Mouse (Mus musculus) forebrain, embryonic 10.5 days (tissue): ENCODE data around the gene Abat. TPM values are rescaled to one million over a fixed set of nuclear protein-coding genes. Genes with fewer than 3 reads are reported as not detected.

Experiments used
- DNase-seq: peaks from one replicate; pipeline ENCODE4 v3.0.0-alpha.2; 2017; ENCODE audit warnings: low spot score; ENCODE audit errors: extremely low spot score
- H3K27ac ChIP-seq: fragments of 300-500 bp; sonication (generic); 2 replicates; pipeline ENCODE4 v1.5.1; 2016; ENCODE audit warnings: mild to moderate bottlenecking
- H3K27me3 ChIP-seq: fragments of 300-500 bp; sonication (generic); 2 replicates; pipeline ENCODE4 v1.6.1; 2016; ENCODE audit warnings: mild to moderate bottlenecking; ENCODE audit not compliant: poor library complexity, severe bottlenecking
- H3K36me3 ChIP-seq: fragments of 300-500 bp; sonication (generic); replicated peaks from 2 replicates; pipeline ENCODE4 v1.6.1; 2016; ENCODE audit warnings: mild to moderate bottlenecking, moderate library complexity
- H3K4me1 ChIP-seq: fragments of 300-500 bp; sonication (generic); 2 replicates; pipeline ENCODE4 v1.6.1; 2016
- H3K4me3 ChIP-seq: fragments of 300-500 bp; sonication (generic); 2 replicates; pipeline ENCODE4 v1.5.1; 2016; ENCODE audit warnings: mild to moderate bottlenecking, moderate library complexity
- H3K9me3 ChIP-seq: fragments of 300-500 bp; sonication (generic); 2 replicates; pipeline ENCODE4 v1.6.1; 2016; ENCODE audit warnings: mild to moderate bottlenecking, moderate library complexity
- WGBS: fragments of 180-500 bp; shearing (Covaris S2); methylation state at CpG from one replicate; pipeline ENCODE4 v1.1.7; 2016; 5-methylcytosine and 5-hydroxymethylcytosine counted together
- polyA plus RNA-seq: library from polyadenylated mRNA; unstranded; fragments of >200 nt; fragmentation: Nextera tagmentation; extraction: Ambion mirVana; gene quantifications from 2 replicates; pipeline ENCODE4 v1.2.1, GENCODE M21; 2016

Gene Abat
- polyA plus RNA-seq, 1 experiment from 2014 or later: 16.2 TPM

DNA sequence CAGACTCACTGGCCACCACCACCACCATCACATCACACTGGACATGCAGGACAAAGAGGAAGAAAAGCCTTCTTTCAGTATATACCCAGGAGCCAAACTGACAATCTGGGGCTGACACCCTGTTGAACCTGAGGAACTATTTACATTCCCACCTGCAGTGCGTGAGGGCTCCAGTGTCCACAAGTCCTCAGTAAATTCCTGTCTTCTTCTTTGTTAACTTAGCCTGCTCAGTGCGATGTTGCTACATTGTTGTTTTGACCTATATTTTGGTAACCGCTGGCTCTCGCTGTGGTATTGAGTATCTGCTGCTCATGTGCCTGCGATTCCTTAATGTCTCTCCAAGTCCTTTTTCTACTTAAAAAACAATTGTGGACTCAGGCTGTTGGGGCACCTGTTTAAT lies 7.3 kb downstream of the Abat start:
- Histone ChIP-seq H3K27me3 (peaks cover 88% of the 10 kb centered on the region), H3K27ac (no peak overlapping the region), H3K4me3 (no peak overlapping the region), H3K9me3 (no peaks in the 10 kb centered on the region), H3K36me3 (no peaks in the 10 kb centered on the region), H3K4me1 (peaks cover 12% of the 10 kb centered on the region)
- no peak for DNase-seq
- 80% methylated on average over 5 of the region's 5 CpGs for WGBS

DNA sequence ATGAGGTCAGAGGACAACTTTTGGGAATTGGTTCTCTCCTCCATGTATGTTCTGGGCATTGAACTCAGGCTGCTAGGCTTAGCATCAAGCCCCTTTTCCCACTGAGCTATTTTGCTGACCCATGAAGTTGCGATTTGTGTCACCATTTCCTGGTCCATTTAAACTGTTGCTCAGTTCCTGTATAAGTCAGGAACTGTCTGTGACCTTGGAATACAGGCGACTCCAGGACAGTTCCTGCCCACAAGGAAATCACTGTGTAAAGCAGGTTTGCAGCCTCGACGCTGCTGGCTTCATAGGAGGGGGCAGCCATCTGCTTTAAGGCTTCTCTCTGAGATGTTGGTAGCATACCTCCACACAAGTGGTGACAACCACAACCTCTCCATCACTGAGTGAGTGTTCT lies 8.1 kb downstream of the Abat start:
- no peaks in the 10 kb centered on the region for H3K9me3 ChIP-seq
- no peaks in the 10 kb centered on the region for H3K36me3 ChIP-seq
- peaks cover 12% of the 10 kb centered on the region for H3K4me1 ChIP-seq
- 88% methylated on average over 4 of the region's 4 CpGs for WGBS
- no peak overlapping the region for H3K4me3 ChIP-seq
- H3K27me3 ChIP-seq: peaks cover 88% of the 10 kb centered on the region
- no peak overlapping the region for H3K27ac ChIP-seq
- no peak for DNase-seq

DNA sequence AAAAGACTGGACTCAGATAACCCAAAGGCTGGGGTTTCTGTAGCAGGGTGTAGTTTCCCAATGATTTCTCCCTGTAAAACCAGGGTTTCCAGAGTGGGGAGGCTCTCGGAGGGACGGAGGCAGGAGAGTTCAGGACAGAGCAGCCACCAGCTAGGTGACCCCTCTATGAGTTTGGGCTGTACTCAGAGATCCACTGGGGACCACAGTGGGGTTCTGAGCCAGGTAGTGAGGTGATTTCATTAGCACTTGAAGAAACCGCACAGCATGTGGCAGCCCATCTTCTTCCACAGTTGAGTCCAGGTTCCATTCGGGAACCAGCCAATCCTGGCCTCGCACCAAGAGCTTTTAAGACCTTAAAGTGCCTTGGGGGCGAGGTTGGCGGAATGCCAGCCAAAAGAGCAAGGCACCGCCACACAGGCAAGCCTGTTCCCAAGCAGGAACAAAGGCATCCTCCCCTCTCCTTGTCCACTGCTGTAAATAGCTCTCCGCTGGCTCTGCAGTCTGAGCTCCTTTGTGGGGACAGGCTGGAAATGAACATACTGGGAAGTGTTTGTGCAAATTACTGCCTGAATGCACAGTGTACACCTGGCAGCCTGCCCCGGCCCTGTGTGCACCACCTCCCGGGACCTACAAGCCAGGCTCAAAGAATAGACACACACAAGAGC lies 10.4 kb downstream of the Abat start:
- no peaks in the 10 kb centered on the region for H3K9me3 ChIP-seq
- 29% methylated on average over 11 of the region's 11 CpGs for WGBS
- H3K4me3 ChIP-seq: no peak overlapping the region
- H3K4me1 ChIP-seq: peaks cover 12% of the 10 kb centered on the region
- H3K27ac ChIP-seq: peak overlapping the region; percentile 3; the same call in 1 of the 2 replicates
- DNase-seq: peak; percentile 16
- H3K27me3 ChIP-seq: peaks cover 87% of the 10 kb centered on the region
- H3K36me3 ChIP-seq: no peaks in the 10 kb centered on the region

DNA sequence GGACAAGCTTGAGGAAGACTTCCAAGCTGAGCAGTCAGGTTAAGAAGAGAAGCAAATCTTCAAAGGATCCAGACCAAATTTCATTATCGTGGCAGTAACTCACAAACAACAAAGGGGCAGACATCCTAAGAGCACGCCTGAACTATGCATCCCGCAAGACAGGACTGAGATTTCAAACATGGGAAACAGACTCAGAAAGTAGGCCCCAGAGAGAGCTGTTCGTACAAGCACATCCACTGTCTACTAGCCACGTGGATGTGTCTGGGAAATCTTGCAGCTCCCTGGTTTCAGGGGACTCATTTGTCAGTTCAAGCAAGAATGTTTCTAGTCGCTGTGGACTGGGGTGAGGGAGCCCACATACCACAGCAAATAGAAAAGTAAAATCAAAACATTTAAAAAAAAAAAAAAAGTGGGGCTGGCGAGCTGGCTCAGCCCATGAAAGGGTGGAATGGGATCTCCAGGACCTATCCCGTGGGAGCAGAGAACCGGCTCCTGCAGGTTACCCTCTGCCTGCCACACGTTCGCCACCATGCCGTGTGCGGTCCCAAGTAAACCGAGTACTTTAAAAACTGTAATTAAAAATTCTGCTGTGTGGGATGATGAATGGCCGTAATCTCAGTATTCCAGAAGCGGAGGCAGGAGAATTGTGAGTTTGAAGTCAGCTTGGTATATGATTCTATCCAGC lies 11.1 kb downstream of the Abat start:
- DNase-seq: no peak
- 73% methylated on average over 16 of the region's 16 CpGs for WGBS
- H3K4me1 ChIP-seq: peaks cover 12% of the 10 kb centered on the region
- no peaks in the 10 kb centered on the region for H3K36me3 ChIP-seq
- H3K27me3 ChIP-seq: peaks cover 86% of the 10 kb centered on the region
- H3K9me3 ChIP-seq: no peaks in the 10 kb centered on the region
- peak overlapping the region; percentile 3; the same call in 1 of the 2 replicates for H3K27ac ChIP-seq
- no peak overlapping the region for H3K4me3 ChIP-seq

DNA sequence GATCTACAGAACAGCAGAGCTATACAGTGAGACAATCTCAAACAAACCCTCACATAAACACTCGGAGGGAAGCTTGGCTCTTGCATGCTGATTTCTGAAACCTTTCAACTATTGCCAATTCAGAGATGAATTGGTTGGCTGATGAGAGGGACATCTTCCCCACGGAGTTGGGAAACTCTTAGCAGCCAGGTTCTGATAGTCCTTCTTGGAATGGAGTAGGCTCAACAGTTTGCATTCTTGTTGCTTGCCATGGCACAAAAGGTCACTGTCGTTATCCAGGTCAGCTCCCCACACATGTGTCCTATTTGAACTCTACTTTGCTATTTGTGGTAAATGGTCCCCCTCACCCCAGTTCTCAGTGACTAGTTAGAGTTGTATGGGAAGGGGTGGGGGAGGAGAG lies 12.1 kb downstream of the Abat start:
- Histone ChIP-seq H3K4me1 (peaks cover 17% of the 10 kb centered on the region), H3K9me3 (no peaks in the 10 kb centered on the region), H3K27ac (no peak overlapping the region), H3K4me3 (no peak overlapping the region), H3K36me3 (no peaks in the 10 kb centered on the region), H3K27me3 (peaks cover 80% of the 10 kb centered on the region)
- 73% methylated on average over 3 of the region's 3 CpGs for WGBS
- no peak for DNase-seq

DNA sequence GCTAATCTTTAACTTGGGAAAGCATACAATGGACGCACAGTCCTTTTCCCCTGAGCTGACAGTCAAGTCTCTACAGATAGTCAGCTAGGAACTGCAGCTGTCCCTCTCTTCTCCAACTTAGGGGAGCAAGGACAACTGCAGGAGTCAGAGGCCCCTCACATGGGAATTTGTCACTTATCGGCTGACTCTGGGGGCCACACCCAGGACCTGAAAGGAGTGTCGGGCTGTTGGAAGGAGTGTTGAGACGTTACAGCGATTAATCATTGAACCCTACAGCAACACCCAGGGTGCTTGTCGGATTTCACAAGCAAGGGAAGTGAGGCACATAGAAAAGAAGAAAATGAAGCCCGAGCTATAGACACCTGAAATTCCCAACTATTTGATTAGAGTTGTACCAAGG lies 12.6 kb downstream of the Abat start:
- WGBS: 87% methylated on average over 7 of the region's 7 CpGs
- Histone ChIP-seq H3K27me3 (peaks cover 77% of the 10 kb centered on the region), H3K9me3 (no peaks in the 10 kb centered on the region), H3K4me3 (no peak overlapping the region), H3K36me3 (no peaks in the 10 kb centered on the region), H3K27ac (no peak overlapping the region), H3K4me1 (peaks cover 21% of the 10 kb centered on the region)
- no peak for DNase-seq

DNA sequence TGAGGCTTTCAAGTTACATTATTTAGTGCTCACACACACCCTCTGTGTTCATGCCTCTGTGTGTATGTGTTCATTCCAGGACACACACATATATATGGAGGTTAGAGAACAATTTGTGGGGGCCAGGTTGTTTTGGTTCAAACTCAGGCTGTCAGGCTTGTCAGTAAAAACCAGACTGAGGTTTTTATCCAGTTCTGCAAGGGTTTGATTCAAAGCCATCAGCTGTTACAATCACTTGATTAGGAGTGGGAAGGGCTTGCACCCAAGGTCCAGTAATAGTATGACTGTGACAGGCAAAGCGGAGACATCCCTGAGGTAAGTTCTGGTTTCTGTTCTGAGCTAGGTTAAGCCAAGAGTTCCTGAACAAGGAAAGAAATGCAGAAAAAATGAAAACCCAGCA lies 16.2 kb downstream of the Abat start:
- DNase-seq: no peak
- Histone ChIP-seq H3K36me3 (no peaks in the 10 kb centered on the region), H3K27ac (no peak overlapping the region), H3K4me3 (no peak overlapping the region), H3K4me1 (peaks cover 9% of the 10 kb centered on the region; the same call in 1 of the 2 replicates), H3K9me3 (0 out of 2 replicates have a peak, but pooled peaks cover 3% of the 10 kb centered on the region), H3K27me3 (peaks cover 42% of the 10 kb centered on the region)
- WGBS: 97% methylated on average over 1 of the region's 1 CpGs

DNA sequence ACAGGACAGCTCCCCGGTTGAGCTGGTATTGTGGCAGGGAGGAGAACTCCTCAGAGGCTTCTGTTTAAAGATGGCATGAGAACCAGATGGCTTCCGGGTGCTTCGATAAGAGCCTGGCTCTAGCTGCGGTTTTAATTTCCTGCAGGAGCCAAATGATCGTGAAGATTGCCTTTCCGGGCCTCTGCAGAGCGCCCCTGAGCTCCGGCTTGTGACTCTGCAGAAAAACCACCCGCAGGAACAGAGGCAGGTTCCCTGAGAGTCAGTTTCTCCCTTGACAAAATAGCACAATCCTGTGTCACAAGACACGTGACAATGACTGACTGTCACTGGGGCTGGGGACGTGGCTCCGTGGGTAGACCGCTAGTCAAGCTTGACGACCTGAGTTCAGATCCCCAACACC lies 16.8 kb downstream of the Abat start:
- 82% methylated on average over 14 of the region's 14 CpGs for WGBS
- Histone ChIP-seq H3K9me3 (0 out of 2 replicates have a peak, but pooled peaks cover 3% of the 10 kb centered on the region), H3K36me3 (no peaks in the 10 kb centered on the region), H3K27me3 (peaks cover 36% of the 10 kb centered on the region), H3K27ac (no peak overlapping the region), H3K4me3 (no peak overlapping the region), H3K4me1 (peaks cover 9% of the 10 kb centered on the region; the same call in 1 of the 2 replicates)
- DNase-seq: no peak

DNA sequence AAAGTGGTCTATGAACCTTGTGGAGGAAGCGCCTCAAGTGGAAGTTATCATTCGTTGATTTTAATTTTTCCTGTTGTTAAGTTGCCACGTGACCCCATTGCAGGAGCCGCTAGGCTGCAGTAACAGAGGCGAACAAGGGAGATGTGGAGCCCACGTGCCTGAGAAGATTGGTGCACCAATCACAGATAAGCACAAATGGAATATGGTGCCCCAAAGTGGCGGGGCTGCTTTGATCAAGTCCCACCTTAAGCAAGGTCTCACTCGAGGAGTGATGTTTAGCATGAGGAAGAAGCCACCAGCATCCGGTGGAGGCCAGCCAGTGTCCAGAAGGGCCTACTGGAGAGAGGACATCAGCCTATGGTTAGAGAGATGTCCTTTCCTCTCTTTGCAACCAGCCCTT lies 19.2 kb downstream of the Abat start:
- Histone ChIP-seq H3K4me1 (peaks cover 9% of the 10 kb centered on the region; the same call in 1 of the 2 replicates), H3K27ac (no peak overlapping the region), H3K27me3 (peaks cover 14% of the 10 kb centered on the region; the same call in 1 of the 2 replicates), H3K9me3 (0 out of 2 replicates have a peak, but pooled peaks cover 3% of the 10 kb centered on the region), H3K36me3 (no peaks in the 10 kb centered on the region), H3K4me3 (no peak overlapping the region)
- WGBS: 92% methylated on average over 9 of the region's 9 CpGs
- DNase-seq: no peak

DNA sequence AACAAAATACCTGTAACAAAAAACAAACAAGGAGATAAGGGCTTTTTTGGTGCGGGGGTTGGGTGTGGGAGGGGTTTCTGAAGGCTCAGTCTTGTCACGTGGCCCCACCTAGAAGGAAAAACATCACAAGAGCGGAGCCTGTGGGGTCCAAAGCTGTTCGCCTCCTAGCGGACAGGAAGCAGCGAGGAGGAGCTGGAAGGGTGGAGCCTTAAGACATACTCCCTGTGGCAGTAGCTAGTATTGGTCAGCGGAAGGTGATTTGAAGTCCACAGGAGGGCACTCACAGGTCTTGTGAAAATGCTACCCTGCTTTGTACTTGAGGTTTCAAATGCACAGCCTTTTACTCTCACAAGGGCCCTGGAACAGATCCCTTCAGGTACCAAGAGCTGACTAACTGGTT lies 19.7 kb downstream of the Abat start:
- WGBS: 64% methylated on average over 7 of the region's 7 CpGs
- Histone ChIP-seq H3K27me3 (peaks cover 9% of the 10 kb centered on the region; the same call in 1 of the 2 replicates), H3K36me3 (no peaks in the 10 kb centered on the region), H3K4me3 (no peak overlapping the region), H3K4me1 (peaks cover 9% of the 10 kb centered on the region; the same call in 1 of the 2 replicates), H3K27ac (no peak overlapping the region), H3K9me3 (0 out of 2 replicates have a peak, but pooled peaks cover 3% of the 10 kb centered on the region)
- DNase-seq: no peak

DNA sequence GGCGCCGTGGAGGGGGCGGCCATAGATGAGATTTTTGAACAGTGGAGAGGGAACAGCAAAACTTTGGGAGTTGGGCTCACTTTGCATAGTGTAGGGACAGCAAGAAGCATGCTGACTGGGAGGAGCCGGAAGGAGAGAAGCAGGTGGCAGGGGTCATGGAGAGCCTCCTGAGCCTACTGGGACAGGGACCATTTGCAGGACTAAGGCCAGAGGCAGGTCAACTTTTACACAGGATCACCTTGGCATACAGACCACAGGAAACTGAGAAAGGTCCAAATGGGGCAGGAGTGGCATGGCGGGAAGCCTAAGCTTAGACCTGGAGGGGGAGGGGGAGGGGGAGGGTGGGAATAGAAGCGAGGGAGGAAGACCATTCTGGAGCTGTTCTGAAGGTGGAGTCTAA lies 20.2 kb downstream of the Abat start:
- 83% methylated on average over 6 of the region's 6 CpGs for WGBS
- no peak overlapping the region for H3K27ac ChIP-seq

DNA sequence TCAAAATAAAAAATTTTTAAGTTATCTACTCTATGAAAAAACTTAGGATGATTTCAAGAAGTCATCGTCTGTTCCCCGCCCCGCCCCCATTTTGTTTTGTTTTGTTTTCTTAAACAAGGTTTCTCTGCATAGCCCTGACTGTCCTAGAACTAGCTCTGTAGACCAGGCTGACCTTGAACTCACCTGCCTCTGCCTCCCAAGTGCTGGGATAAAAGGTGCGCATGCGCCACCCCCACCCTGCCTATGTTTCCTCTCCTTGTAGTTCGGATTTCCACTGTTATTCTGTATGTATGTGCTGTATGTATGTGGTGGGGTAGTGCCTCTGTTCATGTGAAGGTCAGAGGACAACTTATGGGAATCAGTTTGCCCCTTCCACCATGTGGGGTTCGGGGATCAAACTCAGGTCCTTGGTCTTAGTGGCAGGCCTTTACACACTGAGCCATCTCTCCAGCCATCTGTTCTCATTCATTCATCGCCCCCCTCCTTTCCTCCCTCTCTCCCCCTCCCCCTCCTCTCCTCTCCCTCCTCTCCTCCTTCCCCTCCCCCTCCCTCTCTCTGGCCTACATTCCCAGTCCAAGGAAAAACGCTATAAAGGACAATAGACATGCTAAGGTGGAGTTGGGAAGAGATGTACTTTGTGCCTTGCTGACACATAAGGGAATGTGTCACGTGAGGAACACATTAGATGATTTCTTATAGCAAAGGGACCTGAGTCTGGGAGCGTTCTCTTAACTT lies 21.4 kb downstream of the Abat start:
- H3K36me3 ChIP-seq: no peaks in the 10 kb centered on the region
- H3K9me3 ChIP-seq: 0 out of 2 replicates have a peak, but pooled peaks cover 3% of the 10 kb centered on the region
- DNase-seq: no peak
- WGBS: 89% methylated on average over 11 of the region's 11 CpGs
- no peak overlapping the region for H3K27ac ChIP-seq
- peaks cover 21% of the 10 kb centered on the region for H3K4me1 ChIP-seq
- H3K4me3 ChIP-seq: no peak overlapping the region
- peaks cover 4% of the 10 kb centered on the region; the same call in 1 of the 2 replicates for H3K27me3 ChIP-seq

More for the DNA sequence above, 20.2 kb downstream of the Abat start:
- Histone ChIP-seq H3K4me1 (peaks cover 11% of the 10 kb centered on the region), H3K9me3 (0 out of 2 replicates have a peak, but pooled peaks cover 3% of the 10 kb centered on the region), H3K4me3 (no peak overlapping the region), H3K27me3 (peaks cover 6% of the 10 kb centered on the region; the same call in 1 of the 2 replicates), H3K36me3 (no peaks in the 10 kb centered on the region)
- no peak for DNase-seq
